Mouse (Mus musculus): ENCODE measurements around the gene Mpp4. TPM values are rescaled to one million over a fixed set of nuclear protein-coding genes. Genes with fewer than 3 reads are reported as not detected.

Mpp4 gene
- polyA plus RNA-seq, 1 experiment from 2014 or later = 0.42 TPM

DNA sequence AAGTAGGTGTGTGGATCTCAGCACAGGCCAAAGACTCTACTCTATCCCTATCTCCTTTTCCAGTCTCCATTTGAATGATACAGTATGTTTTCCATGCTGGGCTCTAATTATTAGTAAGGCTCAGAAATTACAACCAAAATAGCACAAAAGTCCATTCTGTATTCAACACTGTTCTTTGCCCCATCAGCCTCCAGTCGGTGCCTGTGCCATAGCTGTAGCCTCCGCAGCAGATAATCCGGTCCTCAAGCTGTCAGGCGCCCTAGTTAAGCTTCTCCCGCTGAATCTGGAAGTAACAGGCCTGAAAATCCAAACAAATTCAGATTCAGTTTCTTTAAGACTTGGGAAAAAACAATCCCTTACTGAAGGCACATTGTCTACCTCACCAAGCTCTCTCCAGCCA is 729 bp upstream of the Mpp4 start:
- Histone ChIP-seq H3K27me3 (replicated peaks) (no peaks in the 10 kb centered on the region), H3K9ac (no peak overlapping the region), H3K4me3 (no peak overlapping the region), H3K36me3 (peaks cover 51% of the 10 kb centered on the region), H3K27ac (no peak overlapping the region), H3K4me1 (no peaks in the 10 kb centered on the region), H3K4me2 (replicated peaks) (no peak overlapping the region), H3K9me3 (no peaks in the 10 kb centered on the region)
- WGBS = 73% methylated on average over 5 of the region's 5 CpGs
- no peak for ATAC-seq (ENCODE audit: low FRiP score, low read depth)

DNA sequence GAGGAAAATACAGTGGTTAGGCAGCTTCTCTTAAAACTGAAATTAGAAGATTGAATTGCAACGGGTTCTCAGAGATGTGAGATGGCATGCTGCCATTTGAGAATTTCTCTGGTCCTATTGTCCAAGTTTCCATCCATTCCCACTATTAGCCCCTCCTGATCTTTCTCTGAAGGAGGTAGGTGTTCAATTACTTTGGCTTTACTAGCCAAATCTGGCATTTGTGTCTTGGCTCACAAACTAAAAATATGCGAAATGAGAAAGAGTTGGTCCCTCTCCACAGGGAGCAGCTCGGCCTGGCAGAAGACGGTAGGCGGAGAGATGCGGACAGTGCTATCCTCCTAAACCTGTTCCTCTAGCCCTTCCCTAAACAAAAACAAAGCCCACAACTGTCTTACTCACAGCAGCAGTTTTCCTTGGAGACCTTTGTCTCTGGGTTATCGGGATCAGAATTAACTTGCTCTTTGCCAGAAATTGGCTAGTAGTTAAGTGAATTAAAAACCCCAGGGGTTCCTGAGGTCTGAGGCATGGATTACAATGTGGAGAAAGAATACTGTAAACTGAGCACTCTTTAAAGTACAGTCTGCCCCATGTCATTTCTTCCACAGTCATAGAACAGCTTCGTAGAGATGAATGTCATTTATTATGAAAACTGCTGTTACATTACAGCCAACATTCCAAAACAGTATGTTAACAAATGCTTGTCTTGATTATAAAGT is 722 bp downstream of the Mpp4 start:
- Histone ChIP-seq H3K36me3 (peaks cover 43% of the 10 kb centered on the region), H3K27me3 (replicated peaks) (no peaks in the 10 kb centered on the region)

DNA sequence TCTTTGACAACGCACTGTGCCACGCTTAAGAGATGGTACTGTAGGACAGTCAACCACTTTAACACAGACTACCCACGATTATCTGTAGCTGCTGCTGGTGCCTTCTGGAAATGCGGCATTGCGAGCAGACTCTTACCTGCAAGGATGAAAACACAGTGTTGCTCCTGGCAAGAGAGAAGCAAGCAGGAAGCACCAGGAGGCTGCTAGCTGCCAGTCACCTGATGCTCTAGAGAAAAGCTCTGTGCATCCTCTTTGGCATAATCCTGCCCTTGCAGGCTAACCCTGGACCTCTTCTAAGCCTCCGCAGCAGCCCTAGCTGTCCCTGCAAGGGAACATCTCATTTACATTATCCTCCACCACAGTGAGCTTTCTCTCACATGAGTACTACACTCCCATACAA is 1.8 kb downstream of the Mpp4 start:
- no peaks in the 10 kb centered on the region for H3K9me3 ChIP-seq
- peaks cover 33% of the 10 kb centered on the region for H3K36me3 ChIP-seq
- ATAC-seq (ENCODE audit: low FRiP score, low read depth) = no peak
- H3K4me3 ChIP-seq = no peak overlapping the region
- no peaks in the 10 kb centered on the region for H3K27me3 ChIP-seq (replicated peaks)
- no peak overlapping the region for H3K4me2 ChIP-seq (replicated peaks)
- H3K9ac ChIP-seq = no peak overlapping the region
- WGBS = 87% methylated on average over 6 of the region's 6 CpGs
- no peak overlapping the region for H3K27ac ChIP-seq
- H3K4me1 ChIP-seq = no peaks in the 10 kb centered on the region

More for the DNA sequence above, 722 bp downstream of the Mpp4 start:
- Histone ChIP-seq H3K4me1 (no peaks in the 10 kb centered on the region), H3K9me3 (no peaks in the 10 kb centered on the region), H3K27ac (no peak overlapping the region), H3K4me2 (replicated peaks) (no peak overlapping the region), H3K9ac (no peak overlapping the region), H3K4me3 (no peak overlapping the region)
- no peak for ATAC-seq (ENCODE audit: low FRiP score, low read depth)
- WGBS = 64% methylated on average over 8 of the region's 8 CpGs

DNA sequence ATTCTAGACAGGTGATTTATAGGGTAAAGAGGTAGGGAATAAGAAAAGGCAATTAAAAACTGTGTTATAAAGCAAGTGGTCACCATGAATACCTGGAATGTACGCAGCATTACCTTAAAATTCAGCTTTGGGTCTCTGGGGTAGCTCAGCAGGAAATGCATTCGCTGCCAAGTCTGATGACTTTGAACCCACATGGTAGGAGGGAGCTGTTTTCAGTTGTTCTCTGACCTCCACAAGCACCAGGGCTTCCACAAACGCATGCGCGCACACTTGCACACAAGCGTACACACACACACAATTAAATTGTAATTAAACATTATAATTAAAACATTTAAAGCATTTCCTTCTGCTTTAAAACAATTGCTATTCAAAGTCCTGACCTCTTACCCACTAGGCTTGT is 2.3 kb downstream of the Mpp4 start:
- Histone ChIP-seq H3K4me3 (no peak overlapping the region), H3K9ac (no peak overlapping the region), H3K9me3 (no peaks in the 10 kb centered on the region), H3K4me1 (no peaks in the 10 kb centered on the region), H3K27me3 (replicated peaks) (no peaks in the 10 kb centered on the region), H3K4me2 (replicated peaks) (no peak overlapping the region), H3K27ac (no peak overlapping the region), H3K36me3 (peaks cover 27% of the 10 kb centered on the region)
- 91% methylated on average over 6 of the region's 6 CpGs for WGBS
- ATAC-seq (ENCODE audit: low FRiP score, low read depth) = no peak

DNA sequence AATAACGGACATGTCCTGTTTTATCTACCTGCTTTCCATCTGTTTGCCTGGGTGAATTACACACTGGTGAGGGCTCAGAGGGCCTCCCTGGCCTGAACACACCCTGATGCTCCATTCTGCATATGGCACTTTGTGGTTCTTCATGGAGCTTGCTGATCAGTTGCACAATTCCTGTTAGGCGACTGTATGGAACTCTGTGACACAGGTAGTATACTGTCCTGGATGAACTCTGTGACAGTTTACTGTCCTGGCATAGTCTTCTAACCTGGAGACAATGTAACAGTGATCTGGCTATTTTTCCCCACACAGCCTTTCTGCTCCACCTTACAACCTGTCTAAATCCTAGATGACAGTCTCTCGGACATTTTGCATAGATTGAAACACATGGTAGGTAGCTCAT is 4.1 kb downstream of the Mpp4 start:
- H3K27ac ChIP-seq = no peak overlapping the region
- no peaks in the 10 kb centered on the region for H3K27me3 ChIP-seq (replicated peaks)
- 87% methylated on average over 3 of the region's 3 CpGs for WGBS
- H3K4me3 ChIP-seq = no peak overlapping the region
- ATAC-seq (ENCODE audit: low FRiP score, low read depth) = no peak
- no peak overlapping the region for H3K4me2 ChIP-seq (replicated peaks)
- no peaks in the 10 kb centered on the region for H3K4me1 ChIP-seq
- H3K36me3 ChIP-seq = peaks cover 16% of the 10 kb centered on the region
- no peaks in the 10 kb centered on the region for H3K9me3 ChIP-seq
- H3K9ac ChIP-seq = no peak overlapping the region

DNA sequence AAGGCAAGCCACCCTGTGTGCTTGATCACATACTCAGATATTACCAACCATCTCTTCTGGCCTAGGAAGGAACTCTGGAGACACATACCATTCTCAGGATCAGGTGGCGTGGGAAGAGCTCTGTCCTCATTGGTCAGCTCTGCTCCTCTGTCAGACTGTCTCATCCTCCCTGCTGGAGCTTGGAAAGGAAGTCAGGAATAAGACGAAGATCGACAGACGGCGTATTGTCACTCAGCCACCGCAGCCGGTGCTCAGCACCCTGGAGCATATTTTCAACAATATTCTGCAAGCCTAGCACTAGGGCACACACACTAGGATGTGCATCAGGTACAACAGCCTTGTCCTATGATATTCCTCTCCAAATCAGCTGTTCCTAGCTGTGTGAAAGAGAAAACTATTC is 4.7 kb downstream of the Mpp4 start:
- H3K4me3 ChIP-seq = no peak overlapping the region
- H3K9ac ChIP-seq = no peak overlapping the region
- H3K4me2 ChIP-seq (replicated peaks) = no peak overlapping the region
- H3K36me3 ChIP-seq = peaks cover 9% of the 10 kb centered on the region
- no peak overlapping the region for H3K27ac ChIP-seq
- H3K27me3 ChIP-seq (replicated peaks) = no peaks in the 10 kb centered on the region
- ATAC-seq (ENCODE audit: low FRiP score, low read depth) = no peak
- H3K4me1 ChIP-seq = no peaks in the 10 kb centered on the region
- WGBS = 85% methylated on average over 7 of the region's 7 CpGs
- no peaks in the 10 kb centered on the region for H3K9me3 ChIP-seq

DNA sequence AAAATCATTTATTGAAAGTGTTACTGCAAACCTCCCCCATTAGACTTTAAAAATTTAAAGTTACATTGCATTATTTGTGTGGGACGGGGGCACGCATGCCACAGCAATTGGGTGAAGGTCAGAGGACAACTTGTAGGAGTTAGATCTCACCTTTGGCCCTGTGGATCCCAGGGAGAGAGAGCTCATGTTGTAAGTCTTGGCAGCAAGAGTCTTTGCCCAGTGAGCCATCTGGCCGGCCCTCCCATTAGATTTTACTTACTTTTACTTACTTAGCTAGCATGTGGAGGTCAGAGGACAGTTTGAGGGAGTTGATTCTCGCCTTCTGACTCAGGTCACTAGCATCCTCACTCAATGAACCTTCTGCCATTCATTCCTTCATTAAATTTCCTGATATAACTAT is 5.3 kb downstream of the Mpp4 start:
- Histone ChIP-seq H3K4me2 (replicated peaks) (no peak overlapping the region), H3K9me3 (no peaks in the 10 kb centered on the region), H3K36me3 (peaks cover 3% of the 10 kb centered on the region), H3K27me3 (replicated peaks) (no peaks in the 10 kb centered on the region), H3K27ac (no peak overlapping the region), H3K4me1 (no peaks in the 10 kb centered on the region), H3K4me3 (no peak overlapping the region), H3K9ac (no peak overlapping the region)
- 85% methylated on average over 4 of the region's 4 CpGs for WGBS
- ATAC-seq (ENCODE audit: low FRiP score, low read depth) = no peak

DNA sequence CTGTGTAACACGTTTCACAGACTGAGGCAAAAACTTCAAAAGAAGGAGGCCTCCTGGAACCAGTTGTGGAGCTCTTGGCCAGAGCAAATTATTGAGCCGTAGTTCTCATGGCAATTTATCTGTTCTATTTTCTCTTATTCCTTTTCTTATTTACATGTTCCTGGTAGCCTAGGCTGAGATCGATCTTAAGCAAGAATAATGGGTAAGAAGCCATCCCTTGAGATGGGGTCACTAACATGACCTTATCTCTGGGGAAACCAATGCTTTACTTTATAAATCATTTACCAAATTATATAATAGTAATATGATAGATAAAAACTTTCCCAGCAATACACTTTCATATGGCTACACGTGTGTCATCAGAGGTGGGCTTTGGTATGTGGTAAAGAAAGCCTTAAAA is 10.8 kb downstream of the Mpp4 start:
- Histone ChIP-seq H3K27me3 (replicated peaks) (no peaks in the 10 kb centered on the region), H3K4me3 (no peak overlapping the region), H3K4me1 (no peaks in the 10 kb centered on the region), H3K9me3 (no peaks in the 10 kb centered on the region), H3K36me3 (no peaks in the 10 kb centered on the region), H3K27ac (no peak overlapping the region), H3K9ac (no peak overlapping the region), H3K4me2 (replicated peaks) (no peak overlapping the region)
- WGBS = 79% methylated on average over 4 of the region's 4 CpGs
- no peak for ATAC-seq (ENCODE audit: low FRiP score, low read depth)

DNA sequence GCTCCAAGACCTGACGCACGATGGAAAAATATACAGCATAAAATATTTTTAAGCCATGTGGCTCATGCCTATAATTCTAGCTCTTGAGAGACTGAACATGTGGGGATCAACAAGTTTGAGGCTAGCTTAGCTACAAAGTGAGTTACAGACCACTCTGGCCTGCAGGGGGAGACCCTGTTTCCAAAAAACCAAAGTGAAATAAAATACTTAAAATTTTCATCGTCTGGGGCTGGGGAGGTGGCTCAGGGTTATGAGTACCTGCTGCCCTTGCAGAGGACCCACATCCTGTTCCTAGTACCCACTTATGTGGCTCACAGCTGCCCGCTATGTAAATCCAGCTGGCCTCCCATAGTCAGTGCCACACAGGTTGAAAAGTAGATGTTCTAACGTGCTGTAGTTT is 12.6 kb downstream of the Mpp4 start:
- no peaks in the 10 kb centered on the region for H3K9me3 ChIP-seq
- H3K4me3 ChIP-seq = no peak overlapping the region
- ATAC-seq (ENCODE audit: low FRiP score, low read depth) = no peak
- H3K27ac ChIP-seq = no peak overlapping the region
- no peaks in the 10 kb centered on the region for H3K27me3 ChIP-seq (replicated peaks)
- no peak overlapping the region for H3K9ac ChIP-seq
- no peaks in the 10 kb centered on the region for H3K36me3 ChIP-seq
- 91% methylated on average over 5 of the region's 5 CpGs for WGBS
- H3K4me2 ChIP-seq (replicated peaks) = no peak overlapping the region
- no peaks in the 10 kb centered on the region for H3K4me1 ChIP-seq

DNA sequence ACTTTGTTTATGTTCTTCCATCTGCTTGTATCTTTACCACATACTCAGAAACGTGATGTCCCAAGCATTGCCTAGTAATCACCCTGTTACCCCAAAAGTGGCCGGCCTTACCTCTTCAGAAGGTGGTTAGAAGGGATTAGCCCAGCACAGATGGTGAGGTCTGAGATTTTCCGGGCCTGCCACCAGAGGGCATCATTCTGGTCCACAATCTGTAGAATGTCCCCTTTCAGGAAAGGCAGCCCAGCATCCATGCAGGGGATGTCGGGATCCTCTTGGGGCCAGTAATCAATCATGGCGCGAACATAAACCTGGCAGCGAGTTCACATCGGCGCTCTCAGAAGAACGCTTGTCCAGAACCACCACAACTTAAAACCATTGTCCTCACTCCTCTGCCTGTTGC is 18.6 kb downstream of the Mpp4 start:
- no peak for ATAC-seq (ENCODE audit: low FRiP score, low read depth)
- no peak overlapping the region for H3K27ac ChIP-seq
- H3K4me3 ChIP-seq = no peak overlapping the region
- no peaks in the 10 kb centered on the region for H3K4me1 ChIP-seq
- H3K9me3 ChIP-seq = no peaks in the 10 kb centered on the region
- no peak overlapping the region for H3K4me2 ChIP-seq (replicated peaks)
- WGBS = 72% methylated on average over 10 of the region's 10 CpGs
- no peaks in the 10 kb centered on the region for H3K27me3 ChIP-seq (replicated peaks)
- no peak overlapping the region for H3K9ac ChIP-seq
- H3K36me3 ChIP-seq = no peaks in the 10 kb centered on the region

DNA sequence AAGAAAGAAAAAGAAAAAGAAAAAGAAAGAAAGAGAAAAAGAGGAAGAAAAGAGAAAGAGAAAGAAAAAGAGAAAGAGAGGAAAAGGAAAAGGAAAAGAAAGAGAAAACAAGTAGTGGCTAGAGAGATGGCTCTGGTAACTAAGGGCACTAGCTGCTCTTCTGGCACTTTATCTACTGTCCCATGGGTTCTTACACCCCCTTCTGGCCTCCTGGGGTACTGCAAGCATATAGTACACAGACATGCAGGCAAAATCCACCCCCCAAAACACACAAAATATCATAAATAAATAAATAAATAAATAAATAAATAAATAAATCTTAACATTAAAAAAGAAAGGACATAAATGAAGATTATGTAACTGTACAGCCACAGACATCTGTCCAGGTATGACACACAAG is 20.4 kb downstream of the Mpp4 start:
- Histone ChIP-seq H3K4me3 (no peak overlapping the region), H3K9me3 (no peaks in the 10 kb centered on the region), H3K27ac (no peak overlapping the region), H3K4me2 (replicated peaks) (no peak overlapping the region), H3K27me3 (replicated peaks) (no peaks in the 10 kb centered on the region), H3K4me1 (no peaks in the 10 kb centered on the region), H3K9ac (no peak overlapping the region), H3K36me3 (no peaks in the 10 kb centered on the region)
- no peak for ATAC-seq (ENCODE audit: low FRiP score, low read depth)

DNA sequence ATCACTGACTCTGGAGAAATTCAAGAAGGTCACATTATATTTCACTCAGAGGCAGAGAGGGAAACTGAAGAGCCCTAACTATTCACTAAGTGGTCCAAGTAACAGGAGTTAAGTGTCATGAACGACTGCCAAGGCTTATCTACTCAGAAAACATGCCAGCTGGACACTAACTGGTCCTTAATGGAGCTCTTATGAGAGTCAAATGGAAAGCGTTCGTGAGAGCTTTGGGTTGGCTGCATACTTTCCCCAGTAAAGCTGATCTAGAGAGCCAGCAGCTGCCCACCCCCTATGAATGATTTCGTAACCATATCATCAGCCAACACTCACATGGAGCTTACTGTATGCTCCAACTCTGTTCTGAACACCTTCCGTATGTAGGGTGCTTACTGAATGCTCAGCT is 28.8 kb downstream of the Mpp4 start:
- no peaks in the 10 kb centered on the region for H3K4me1 ChIP-seq
- no peaks in the 10 kb centered on the region for H3K9me3 ChIP-seq
- H3K4me2 ChIP-seq (replicated peaks) = no peak overlapping the region
- H3K9ac ChIP-seq = no peak overlapping the region
- 85% methylated on average over 5 of the region's 5 CpGs for WGBS
- ATAC-seq (ENCODE audit: low FRiP score, low read depth) = no peak
- H3K27ac ChIP-seq = no peak overlapping the region
- no peak overlapping the region for H3K4me3 ChIP-seq
- no peaks in the 10 kb centered on the region for H3K36me3 ChIP-seq
- no peaks in the 10 kb centered on the region for H3K27me3 ChIP-seq (replicated peaks)

DNA sequence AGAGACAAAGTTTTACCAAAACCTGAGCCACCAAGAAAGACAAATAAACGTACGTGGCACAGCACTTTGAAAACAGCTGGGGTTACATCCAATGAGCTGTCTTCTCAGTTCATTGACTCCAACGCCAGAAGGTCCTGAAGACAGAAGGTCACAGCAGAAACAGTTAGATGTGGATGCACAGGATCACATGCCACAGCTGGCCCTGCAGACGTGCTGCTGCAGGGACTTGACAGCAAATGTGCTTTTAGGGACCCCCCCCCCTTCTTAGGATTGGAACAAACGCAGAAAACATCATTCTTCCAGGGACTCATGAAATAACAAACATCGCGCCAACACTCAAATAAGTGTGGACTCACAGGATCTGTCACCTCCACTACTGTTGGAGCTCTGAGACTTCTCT is 34.3 kb downstream of the Mpp4 start:
- no peaks in the 10 kb centered on the region for H3K4me1 ChIP-seq
- no peak overlapping the region for H3K27ac ChIP-seq
- H3K9me3 ChIP-seq = no peaks in the 10 kb centered on the region
- no peaks in the 10 kb centered on the region for H3K36me3 ChIP-seq
- no peak overlapping the region for H3K9ac ChIP-seq
- ATAC-seq (ENCODE audit: low FRiP score, low read depth) = no peak
- H3K4me3 ChIP-seq = no peak overlapping the region
- 71% methylated on average over 7 of the region's 7 CpGs for WGBS
- no peaks in the 10 kb centered on the region for H3K27me3 ChIP-seq (replicated peaks)
- H3K4me2 ChIP-seq (replicated peaks) = no peak overlapping the region
